Mouse (Mus musculus): ENCODE measurements around the gene Sh3gl3. TPM values are rescaled to one million over a fixed set of nuclear protein-coding genes. Genes with fewer than 3 reads are reported as not detected.

Gene Sh3gl3
- polyA plus RNA-seq, 1 experiment from 2014 or later = 56.7 TPM

- no peak overlapping the region for H3K4me3 ChIP-seq
- H3K4me1 ChIP-seq (replicated peaks) = no peaks in the 10 kb centered on the region
- no peak for ATAC-seq (ENCODE audit: low FRiP score)
- H3K27ac ChIP-seq = no peak overlapping the region
- 80% methylated on average over 3 of the region's 3 CpGs for WGBS
- no peaks in the 10 kb centered on the region for H3K27me3 ChIP-seq
- H3K36me3 ChIP-seq = no peaks in the 10 kb centered on the region
- no peak overlapping the region for H3K4me2 ChIP-seq
- no peak overlapping the region for H3K9ac ChIP-seq
- H3K9me3 ChIP-seq = no peaks in the 10 kb centered on the region
Measured at GRCm38 (mm10) chr7:82350421-82350820, 176.8 kb downstream of the Sh3gl3 start.

Other genes starting within 250 kb of the Sh3gl3 start
- gene Hdgfl3, start 239.4 kb upstream of the Sh3gl3 start, polyA plus RNA-seq (2015; fragmentation: Nextera tagmentation; extraction: Ambion mirVana) = 61.4 and 62.5 TPM in 2 replicates
- 0.47 and 0.49 TPM in 2 replicates for gene Bnc1, start 181.5 kb upstream of the Sh3gl3 start, polyA plus RNA-seq (2015; fragmentation: Nextera tagmentation; extraction: Ambion mirVana)
- gene Adamtsl3, start 161.9 kb downstream of the Sh3gl3 start, polyA plus RNA-seq (2015; fragmentation: Nextera tagmentation; extraction: Ambion mirVana) = 0.43 and 0.44 TPM in 2 replicates

Data from hindbrain, embryonic 13.5 days (tissue).